7 mouse cellular contexts compared by ENCODE assay signal in the genomic region with DNA sequence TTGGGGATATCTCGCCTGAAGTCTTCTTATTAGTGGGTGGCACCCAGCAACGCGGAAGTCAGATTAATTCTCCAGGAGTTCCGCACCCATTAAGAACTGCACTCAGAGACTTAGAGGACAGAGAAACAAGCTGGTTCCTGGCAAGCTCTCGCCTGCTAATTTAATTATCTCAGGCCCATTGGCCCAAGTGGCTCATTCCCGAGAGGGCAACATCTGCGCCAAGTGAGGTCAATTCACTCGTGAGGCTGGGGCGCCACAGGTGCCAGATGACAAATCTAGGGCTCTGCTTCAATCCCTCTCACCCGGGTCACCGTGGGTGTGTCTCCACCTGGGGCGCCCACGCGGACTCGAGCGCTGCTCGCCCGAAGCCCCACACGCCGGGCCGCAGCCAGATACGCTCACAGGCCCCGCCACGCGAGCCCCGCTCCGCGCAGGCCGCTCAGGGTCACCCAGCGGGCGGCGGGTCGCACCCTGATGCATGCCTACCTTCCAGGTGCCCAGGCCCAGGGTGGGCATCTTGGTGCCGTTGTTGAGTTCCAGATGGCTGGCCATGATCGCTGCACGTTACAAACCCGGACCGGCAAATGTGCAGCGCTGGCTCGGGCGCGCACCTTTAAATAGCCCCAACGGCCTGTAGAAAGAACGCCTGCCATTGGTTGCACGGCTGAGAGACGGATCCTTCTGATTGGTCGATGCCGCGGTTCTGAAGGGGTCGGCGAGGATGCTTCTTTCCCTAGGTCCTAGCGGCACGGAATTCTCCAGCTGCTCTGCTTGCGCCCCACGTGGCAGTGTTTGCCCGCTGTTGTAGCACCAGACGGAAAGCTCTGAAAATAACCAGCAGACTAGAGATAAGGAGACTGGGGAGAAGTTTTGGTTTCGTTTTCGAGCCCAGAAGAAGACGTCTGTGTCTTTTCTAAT. TPM values are rescaled to one million over a fixed set of nuclear protein-coding genes. Genes with fewer than 3 reads are reported as not detected.
DNase-seq lines count a peak whose midpoint lies in the region; ATAC-seq lines count a peak whose summit lies in the region.

TSS of gene Akr1b3 (minus strand) at position 625 of the 918 bp plus-strand sequence.

- H3K4me3 ChIP-seq in embryonic facial prominence, embryonic 11.5 days (ENCODE audit: low read depth, low read length) = peak within 1 kb of the TSS; percentile 70
- H3K4me3 ChIP-seq in limb, embryonic 10.5 days = peak within 1 kb of the TSS; percentile 82
- H3K4me3 ChIP-seq in midbrain, embryonic 13.5 days (replicated peaks) = peak within 1 kb of the TSS; percentile 76

- no peaks in the 10 kb centered on the region for H3K4me1 ChIP-seq in embryonic facial prominence, embryonic 11.5 days (ENCODE audit: control insufficient read depth, insufficient read depth, low read length)
- H3K4me1 ChIP-seq in limb, embryonic 10.5 days = peaks cover 26% of the 10 kb centered on the region
- peaks cover 15% of the 10 kb centered on the region for H3K4me1 ChIP-seq in midbrain, embryonic 13.5 days (replicated peaks)

- peak within 1 kb of the TSS; percentile 86 for H3K4me2 ChIP-seq in embryonic facial prominence, embryonic 11.5 days (ENCODE audit: low read depth, low read length)
- peak within 1 kb of the TSS; percentile 84 for H3K4me2 ChIP-seq in midbrain, embryonic 13.5 days (replicated peaks)

- ATAC-seq in embryonic facial prominence, embryonic 11.5 days (replicated peaks; ENCODE audit: insufficient number of reproducible peaks, low FRiP score, low TSS enrichment, low read depth) = peak; percentile 98
- ATAC-seq in granulocyte monocyte progenitor cell, adult 5-6 weeks (replicated peaks; ENCODE audit: poor library complexity, severe bottlenecking) = peak; percentile 96
- ATAC-seq in midbrain, embryonic 13.5 days = peak; percentile 100

- H3K27ac ChIP-seq in embryonic facial prominence, embryonic 11.5 days (replicated peaks; ENCODE audit: low read depth, low read length) = no peak within 1 kb of the TSS
- H3K27ac ChIP-seq in limb, embryonic 10.5 days = peak within 1 kb of the TSS; percentile 92
- no peak within 1 kb of the TSS for H3K27ac ChIP-seq in midbrain, embryonic 13.5 days

- H3K36me3 ChIP-seq in embryonic facial prominence, embryonic 11.5 days (replicated peaks; ENCODE audit: control insufficient read depth, insufficient read depth, low read depth, low read length) = no peaks in the 10 kb centered on the region
- peaks cover 10% of the 10 kb centered on the region; the same call in 1 of the 2 replicates for H3K36me3 ChIP-seq in limb, embryonic 10.5 days
- H3K36me3 ChIP-seq in midbrain, embryonic 13.5 days = peaks cover 5% of the 10 kb centered on the region; the same call in 1 of the 2 replicates

- peak; percentile 94 for DNase-seq in adrenal gland, postnatal 14 days
- peak; percentile 97 for DNase-seq in embryonic facial prominence, embryonic 11.5 days (ENCODE audit: low spot score)
- DNase-seq in kidney, adult 11 months = peak; percentile 91
- DNase-seq in limb, embryonic 10.5 days (ENCODE audit: low spot score) = peak; percentile 90
- DNase-seq in spleen, adult 12 weeks (ENCODE audit: low spot score) = peak; percentile 71

- under 1% methylated on average over 60 of the region's 60 CpGs for WGBS in embryonic facial prominence, embryonic 11.5 days
- WGBS in limb, embryonic 10.5 days = under 1% methylated on average over 60 of the region's 60 CpGs
- WGBS in midbrain, embryonic 13.5 days = under 1% methylated on average over 60 of the region's 60 CpGs

- H3K9me3 ChIP-seq in embryonic facial prominence, embryonic 11.5 days (replicated peaks; ENCODE audit: control insufficient read depth, low read length) = no peaks in the 10 kb centered on the region
- no peaks in the 10 kb centered on the region for H3K9me3 ChIP-seq in limb, embryonic 10.5 days (replicated peaks)
- H3K9me3 ChIP-seq in midbrain, embryonic 13.5 days = no peaks in the 10 kb centered on the region

- H3K9ac ChIP-seq in embryonic facial prominence, embryonic 11.5 days (replicated peaks; ENCODE audit: low read length) = peak within 1 kb of the TSS; percentile 73
- H3K9ac ChIP-seq in midbrain, embryonic 13.5 days (replicated peaks) = peak within 1 kb of the TSS; percentile 77

- H3K27me3 ChIP-seq in embryonic facial prominence, embryonic 11.5 days (ENCODE audit: control insufficient read depth, insufficient read depth, low read length) = no peaks in the 10 kb centered on the region
- 0 out of 2 replicates have a peak, but pooled peaks cover 8% of the 10 kb centered on the region for H3K27me3 ChIP-seq in limb, embryonic 10.5 days (ENCODE audit: low read depth, poor library complexity, severe bottlenecking)
- H3K27me3 ChIP-seq in midbrain, embryonic 13.5 days = no peaks in the 10 kb centered on the region

RNA-seq across cellular contexts. Expression of gene Akr1b3, which starts in this region (rescaled TPM):
- 151 and 180 TPM in 2 replicates for total RNA-seq in adrenal gland, postnatal 14 days (2021)
- polyA plus RNA-seq in embryonic facial prominence, embryonic 11.5 days (2014; fragmentation: Nextera tagmentation; extraction: Ambion mirVana) = 208 and 220 TPM in 2 replicates
- 276 and 347 TPM in 2 replicates for total RNA-seq in granulocyte monocyte progenitor cell, adult 5-6 weeks (2014; fragmentation: Nextera tagmentation)
- total RNA-seq in granulocyte monocyte progenitor cell, adult 5-6 weeks (2017) = 156 and 169 TPM in 2 replicates
- 238 and 309 TPM in 2 replicates for polyA plus RNA-seq in limb, embryonic 10.5 days (2016; fragmentation: Nextera tagmentation; extraction: Ambion mirVana)
- polyA plus RNA-seq in midbrain, embryonic 13.5 days (2015; fragmentation: Nextera tagmentation; extraction: Ambion mirVana) = 103 and 107 TPM in 2 replicates
